Mouse (Mus musculus) intestine, postnatal 0 days (tissue): ENCODE data around the gene Omp. TPM values are rescaled to one million over a fixed set of nuclear protein-coding genes. Genes with fewer than 3 reads are reported as not detected.

Source experiments
- ATAC-seq: fragments of 200-750 bp; cut with Nextera tagmentation; 2 replicates; pipeline ENCODE4 v1.8.0; 2017; ENCODE audit warnings: mild to moderate bottlenecking, moderate TSS enrichment, moderate library complexity
- H3K27ac ChIP-seq: fragments of 300-500 bp; sonication (generic); 2 replicates; pipeline ENCODE4 v1.5.1; 2014; ENCODE audit warnings: mild to moderate bottlenecking, low read depth, low read length, moderate library complexity
- H3K27me3 ChIP-seq: fragments of 300-500 bp; sonication (generic); replicated peaks from 2 replicates; pipeline ENCODE4 v1.6.1; 2014; ENCODE audit warnings: low read length, mixed read lengths; ENCODE audit not compliant: control insufficient read depth, insufficient read depth
- H3K36me3 ChIP-seq: fragments of 300-500 bp; sonication (generic); 2 replicates; pipeline ENCODE4 v1.6.1; 2014; ENCODE audit warnings: mild to moderate bottlenecking, moderate library complexity; ENCODE audit not compliant: control insufficient read depth, insufficient read depth
- H3K4me1 ChIP-seq: fragments of 300-500 bp; sonication (generic); replicated peaks from 2 replicates; pipeline ENCODE4 v1.6.1; 2014; ENCODE audit warnings: antibody characterized with exemption, low read length, mixed read lengths; ENCODE audit not compliant: control insufficient read depth, insufficient read depth
- H3K4me2 ChIP-seq: fragments of 300-500 bp; sonication (generic); replicated peaks from 2 replicates; pipeline ENCODE4 v1.6.1; 2014; ENCODE audit warnings: low read depth, mild to moderate bottlenecking, moderate library complexity
- H3K4me3 ChIP-seq: fragments of 300-500 bp; sonication (generic); 2 replicates; pipeline ENCODE4 v1.5.1; 2014; ENCODE audit warnings: low read depth, low read length
- H3K9ac ChIP-seq: fragments of 300-500 bp; sonication (generic); 2 replicates; pipeline ENCODE4 v1.6.1; 2014; ENCODE audit warnings: mild to moderate bottlenecking, low read depth, low read length
- H3K9me3 ChIP-seq: fragments of 300-500 bp; sonication (generic); 2 replicates; pipeline ENCODE4 v1.6.1; 2016; ENCODE audit warnings: mixed run types; ENCODE audit not compliant: control insufficient read depth
- CTCF ChIP-seq: sonication (generic); IDR thresholded peaks from 2 replicates; pipeline ENCODE4 v1.5.1; 2016; ENCODE audit warnings: low read depth, mild to moderate bottlenecking, control low read depth, antibody characterized with exemption, moderate library complexity
- WGBS: fragments of 180-500 bp; shearing (Covaris S2); extraction: QIAGEN DNeasy Blood & Tissue Kit; methylation state at CpG from one replicate; pipeline ENCODE4 v1.1.7; 2014; 5-methylcytosine and 5-hydroxymethylcytosine counted together
- polyA plus RNA-seq: library from polyadenylated mRNA; unstranded; fragments of >200 nt; fragmentation: Nextera tagmentation; extraction: Ambion mirVana; gene quantifications from 2 replicates; pipeline ENCODE4 v1.2.1, GENCODE M21; 2015

Omp gene
- polyA plus RNA-seq, 1 experiment from 2014 or later = 0.10 TPM

DNA sequence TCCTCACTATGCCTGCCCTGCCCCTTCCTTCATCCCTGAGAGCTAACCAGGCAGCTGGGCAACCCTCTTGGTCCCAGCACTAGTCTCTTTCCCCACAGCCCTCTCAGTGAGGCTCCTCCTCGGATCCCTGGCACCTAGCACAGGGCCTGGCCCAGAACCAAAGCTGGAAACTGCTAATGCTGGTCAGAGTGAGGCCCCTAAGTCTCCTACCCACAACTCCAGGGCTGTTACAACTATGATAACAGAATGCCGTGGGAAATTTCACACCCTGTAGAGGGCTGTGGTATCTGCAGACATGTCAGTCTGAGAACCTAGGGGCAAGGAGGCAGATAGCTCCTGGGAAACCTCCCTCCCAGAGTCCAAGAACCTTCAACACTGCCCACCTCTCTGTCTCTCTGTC, 4.7 kb downstream of the Omp start:
- H3K27ac ChIP-seq = no peak overlapping the region
- no peak overlapping the region for H3K4me2 ChIP-seq
- H3K4me3 ChIP-seq = no peak overlapping the region
- H3K9ac ChIP-seq = no peak overlapping the region
- no peaks in the 10 kb centered on the region for H3K27me3 ChIP-seq
- WGBS = 44% methylated on average over 2 of the region's 2 CpGs
- no peak for ATAC-seq
- no peaks in the 10 kb centered on the region for H3K9me3 ChIP-seq
- no peaks in the 10 kb centered on the region for H3K36me3 ChIP-seq
- no peaks in the 10 kb centered on the region for H3K4me1 ChIP-seq
- TF ChIP-seq CTCF = no peak

DNA sequence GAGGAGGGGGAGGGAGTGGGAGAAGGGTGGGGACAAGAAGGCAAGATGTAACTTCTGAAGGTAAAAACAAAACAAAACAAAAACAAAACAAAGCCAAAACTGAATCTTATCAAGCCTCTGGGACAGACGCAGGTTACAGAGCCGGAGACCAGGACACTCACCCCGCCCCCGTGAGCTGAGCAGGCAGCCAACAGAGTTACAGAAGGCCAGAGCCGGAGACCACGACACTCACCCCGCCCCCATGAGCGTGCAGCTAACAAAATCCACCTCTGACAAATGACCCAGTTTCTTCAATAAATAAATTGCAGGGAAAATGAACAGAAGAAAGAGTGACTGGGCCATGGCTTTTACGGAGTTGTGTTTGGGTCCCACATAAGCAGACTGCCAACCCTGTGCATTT, 6.1 kb downstream of the Omp start:
- Histone ChIP-seq H3K27me3 (no peaks in the 10 kb centered on the region), H3K27ac (no peak overlapping the region), H3K36me3 (no peaks in the 10 kb centered on the region), H3K9ac (no peak overlapping the region), H3K4me2 (no peak overlapping the region), H3K9me3 (no peaks in the 10 kb centered on the region), H3K4me3 (no peak overlapping the region), H3K4me1 (no peaks in the 10 kb centered on the region)
- no peak for ATAC-seq
- WGBS = 36% methylated on average over 9 of the region's 9 CpGs
- no peak for TF ChIP-seq CTCF

- Histone ChIP-seq H3K27me3 (no peaks in the 10 kb centered on the region), H3K9me3 (no peaks in the 10 kb centered on the region), H3K4me2 (no peak overlapping the region), H3K4me1 (no peaks in the 10 kb centered on the region), H3K27ac (no peak overlapping the region), H3K36me3 (no peaks in the 10 kb centered on the region), H3K4me3 (no peak overlapping the region), H3K9ac (no peak overlapping the region)
- no peak for ATAC-seq
- TF ChIP-seq CTCF = no peak
- 38% methylated on average over 2 of the region's 2 CpGs for WGBS
Measured at GRCm38 (mm10) chr7:98137995-98138394, 7.3 kb downstream of the Omp start.

GRCm38 (mm10) chr7:98137583-98137982, 7.7 kb downstream of the Omp start:
- Histone ChIP-seq H3K4me3 (no peak overlapping the region), H3K27ac (no peak overlapping the region), H3K9me3 (no peaks in the 10 kb centered on the region), H3K9ac (no peak overlapping the region), H3K4me1 (no peaks in the 10 kb centered on the region), H3K27me3 (no peaks in the 10 kb centered on the region), H3K4me2 (no peak overlapping the region), H3K36me3 (no peaks in the 10 kb centered on the region; the same call in 1 of the 2 replicates)
- TF ChIP-seq CTCF = no peak
- 58% methylated on average over 3 of the region's 3 CpGs for WGBS
- no peak for ATAC-seq

GRCm38 (mm10) chr7:98131751-98132150, 13.6 kb downstream of the Omp start:
- Histone ChIP-seq H3K9me3 (no peaks in the 10 kb centered on the region), H3K4me3 (no peak overlapping the region), H3K27ac (no peak overlapping the region), H3K27me3 (no peaks in the 10 kb centered on the region), H3K4me1 (no peaks in the 10 kb centered on the region), H3K9ac (no peak overlapping the region), H3K36me3 (peaks cover 12% of the 10 kb centered on the region; the same call in 1 of the 2 replicates), H3K4me2 (no peak overlapping the region)
- 92% methylated on average over 8 of the region's 8 CpGs for WGBS
- no peak for ATAC-seq
- peak; percentile 59 for TF ChIP-seq CTCF

DNA sequence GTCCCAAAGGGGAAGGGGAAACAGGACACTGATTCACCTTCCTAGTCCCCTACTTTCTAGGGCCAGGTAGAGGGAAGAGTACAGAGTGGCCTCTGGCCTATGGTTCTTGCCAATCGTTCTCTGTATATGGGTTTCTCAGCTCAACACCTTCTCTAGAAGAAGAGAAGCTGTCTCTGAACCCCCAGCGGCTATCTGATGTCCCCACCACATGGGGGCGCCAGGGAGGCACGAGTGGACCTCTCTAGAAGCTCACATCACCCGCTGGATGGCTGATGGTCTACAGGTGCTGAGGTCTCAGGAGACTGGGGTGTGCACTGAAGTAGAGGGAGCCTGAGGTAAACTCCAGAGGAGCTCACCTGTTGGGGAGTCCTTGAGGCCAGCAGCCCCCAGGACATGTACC, 19.8 kb downstream of the Omp start:
- Histone ChIP-seq H3K9me3 (no peaks in the 10 kb centered on the region), H3K36me3 (peaks cover 12% of the 10 kb centered on the region; the same call in 1 of the 2 replicates), H3K4me3 (no peak overlapping the region), H3K4me1 (peaks cover 8% of the 10 kb centered on the region; the same call in 1 of the 2 replicates), H3K9ac (no peak overlapping the region), H3K27ac (no peak overlapping the region), H3K4me2 (no peak overlapping the region), H3K27me3 (no peaks in the 10 kb centered on the region)
- no peak for ATAC-seq
- peak; percentile 74 for TF ChIP-seq CTCF
- 42% methylated on average over 5 of the region's 5 CpGs for WGBS

- no peak overlapping the region for H3K9ac ChIP-seq
Measured at GRCm38 (mm10) chr7:98124701-98125100, 20.6 kb downstream of the Omp start.

More at GRCm38 (mm10) chr7:98124701-98125100, 20.6 kb downstream of the Omp start:
- H3K36me3 ChIP-seq = peaks cover 12% of the 10 kb centered on the region; the same call in 1 of the 2 replicates
- ATAC-seq = no peak
- H3K4me1 ChIP-seq = peaks cover 9% of the 10 kb centered on the region; the same call in 1 of the 2 replicates
- H3K27me3 ChIP-seq = no peaks in the 10 kb centered on the region
- 34% methylated on average over 5 of the region's 5 CpGs for WGBS
- H3K4me3 ChIP-seq = no peak overlapping the region
- H3K9me3 ChIP-seq = no peaks in the 10 kb centered on the region
- no peak overlapping the region for H3K27ac ChIP-seq
- no peak overlapping the region for H3K4me2 ChIP-seq
- TF ChIP-seq CTCF = no peak
